Mouse (Mus musculus) T-helper 2 cell (primary cell): ENCODE data around the gene Itln1.

Source experiments
- in situ Hi-C: fragments of 300-600 bp; cut with MboI, MseI; formaldehyde crosslinking; loops from one replicate; pipeline ENCODE4 v1.15.1; 2025; ENCODE audit warnings: high pct_unique_total_duplicates

Gene Itln1

DNA sequence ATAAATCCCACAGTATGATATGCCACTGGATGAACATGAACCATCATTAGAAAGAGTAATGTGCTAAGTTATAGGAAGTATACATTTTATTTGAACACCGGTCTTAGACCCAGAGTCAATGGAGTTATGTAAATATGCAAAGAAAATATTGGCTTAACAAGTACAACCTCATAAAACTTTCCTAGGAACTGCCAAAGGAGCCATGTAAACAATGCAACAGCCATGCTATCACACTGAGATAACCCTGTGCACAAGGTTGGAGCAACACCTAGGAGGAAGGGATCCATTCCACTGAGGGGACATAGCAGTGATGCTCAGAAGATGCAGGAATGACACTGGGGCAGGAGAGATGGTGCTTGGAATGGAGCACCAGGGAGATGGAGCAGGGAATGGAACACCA, 21.3 kb downstream of the Itln1 start:
- in situ Hi-C loops = no loop called here

DNA sequence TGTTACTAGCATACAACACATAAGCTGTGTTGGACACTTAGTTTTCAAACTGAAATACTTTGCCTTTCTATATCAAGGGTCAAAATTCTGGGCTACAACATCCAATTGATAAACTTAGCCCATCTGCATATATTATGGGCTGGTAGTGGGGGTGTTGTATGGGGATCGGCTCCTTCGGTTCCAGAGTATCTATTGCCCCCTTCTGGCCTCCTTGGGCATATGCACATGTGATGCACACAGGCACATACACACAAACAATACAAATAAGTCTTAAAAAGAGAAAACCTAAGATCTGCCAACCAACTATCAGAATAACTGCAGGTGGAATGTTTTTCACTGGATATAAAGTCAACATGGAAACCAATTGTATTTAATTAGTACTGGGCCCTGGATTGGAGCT, 21.9 kb downstream of the Itln1 start:
- in situ Hi-C loops = no loop called here

DNA sequence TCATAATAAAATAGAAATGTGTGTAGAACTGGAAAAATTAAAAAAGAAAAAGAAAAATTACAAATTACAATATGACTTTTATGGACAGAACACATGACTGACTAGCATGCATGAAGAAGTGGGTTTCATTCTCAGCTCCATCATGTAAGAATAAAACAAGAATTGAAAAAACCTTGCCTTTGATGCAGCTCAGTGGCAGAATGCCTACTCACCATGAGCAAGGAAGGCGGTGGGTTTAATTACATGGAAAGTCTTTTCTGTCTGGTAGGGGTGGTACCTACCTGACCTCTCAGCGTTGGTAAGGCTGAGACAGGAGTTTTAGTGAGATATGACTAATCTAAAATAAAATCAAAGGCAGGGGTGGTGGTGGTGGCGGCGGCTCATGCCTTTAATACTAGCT, 30.5 kb downstream of the Itln1 start:
- in situ Hi-C loops = no loop called here

DNA sequence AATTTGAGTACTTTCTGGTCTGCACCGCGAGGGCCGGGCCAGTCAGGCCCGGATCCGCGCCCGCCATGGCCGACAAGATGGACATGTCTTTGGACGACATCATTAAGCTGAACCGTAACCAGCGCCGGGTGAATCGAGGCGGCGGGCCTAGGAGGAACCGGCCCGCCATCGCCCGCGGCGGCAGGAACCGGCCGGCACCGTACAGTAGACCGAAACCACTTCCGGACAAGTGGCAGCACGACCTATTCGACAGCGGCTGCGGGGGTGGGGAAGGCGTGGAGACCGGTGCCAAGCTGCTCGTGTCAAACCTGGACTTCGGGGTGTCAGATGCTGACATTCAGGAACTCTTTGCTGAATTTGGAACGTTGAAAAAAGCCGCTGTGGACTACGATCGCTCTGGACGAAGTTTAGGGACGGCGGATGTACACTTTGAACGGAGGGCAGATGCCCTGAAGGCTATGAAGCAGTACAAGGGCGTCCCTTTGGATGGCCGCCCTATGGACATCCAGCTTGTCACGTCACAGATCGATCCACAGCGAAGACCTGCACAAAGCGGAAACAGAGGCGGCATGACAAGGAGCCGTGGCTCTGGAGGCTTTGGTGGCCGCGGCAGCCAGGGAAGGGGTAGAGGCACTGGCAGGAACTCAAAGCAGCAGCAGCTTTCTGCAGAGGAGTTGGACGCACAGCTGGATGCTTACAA, 31.4 kb downstream of the Itln1 start:
- in situ Hi-C loops = no loop called here

DNA sequence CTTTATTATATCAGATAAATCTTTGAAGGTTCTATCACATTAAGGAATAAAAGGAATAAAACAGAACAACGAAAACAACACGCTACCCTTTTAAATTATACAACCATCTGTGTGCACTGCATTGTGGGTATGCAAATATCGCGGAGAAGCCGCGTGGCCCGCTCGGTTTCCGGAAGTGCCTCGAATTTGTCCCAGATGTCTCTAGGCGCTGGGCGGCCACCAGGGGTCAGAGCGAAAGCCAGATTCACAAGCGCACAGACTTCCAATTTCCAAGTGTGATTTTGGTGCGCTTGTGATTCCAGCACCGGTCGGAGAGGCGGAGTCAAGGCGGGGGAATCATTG, 31.9 kb downstream of the Itln1 start, which contains the start of gene Alyref2:
TSS of gene Alyref2 (plus strand) at position 229 of the 342 bp plus-strand sequence.
- in situ Hi-C loops = no loop called here

DNA sequence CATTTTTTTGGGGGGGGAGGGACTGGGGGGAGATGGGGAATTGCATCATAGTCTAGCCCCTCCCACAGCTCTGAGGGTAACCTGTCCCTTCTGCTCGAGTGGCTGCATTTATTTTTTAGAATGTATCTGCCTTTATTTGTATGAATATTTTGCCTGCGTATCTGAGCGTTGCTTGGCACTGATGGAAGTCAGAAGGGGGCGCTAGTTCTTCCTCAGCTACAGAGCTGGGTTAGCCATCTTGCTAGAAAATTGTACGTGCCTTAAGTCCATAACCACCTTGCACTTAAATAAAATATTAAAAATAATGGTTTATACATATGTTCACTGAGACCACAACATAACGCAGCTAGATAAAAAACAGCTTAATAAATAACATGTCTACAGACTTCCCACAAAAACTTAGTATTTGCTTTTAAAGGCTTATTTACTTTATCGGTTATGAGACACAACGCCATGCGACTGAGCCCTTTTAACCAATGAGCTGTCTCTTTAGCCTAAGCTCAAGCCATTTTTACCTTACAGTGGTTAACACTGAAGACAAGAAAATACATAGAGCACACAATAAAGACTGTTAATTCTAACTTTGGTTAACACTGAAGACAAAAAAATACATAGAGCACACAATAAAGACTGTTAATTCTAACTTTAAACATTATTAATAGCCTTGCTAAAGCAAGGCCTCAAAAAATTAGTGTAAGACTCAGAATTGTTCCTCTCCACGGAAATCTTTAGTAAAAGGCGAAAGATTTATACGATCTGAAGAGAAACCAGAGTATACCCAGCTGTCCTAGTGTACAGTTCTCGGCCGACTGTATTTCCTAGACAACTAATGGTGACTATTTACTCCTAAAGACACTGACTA, 32.5 kb downstream of the Itln1 start:
- in situ Hi-C loops = no loop called here

DNA sequence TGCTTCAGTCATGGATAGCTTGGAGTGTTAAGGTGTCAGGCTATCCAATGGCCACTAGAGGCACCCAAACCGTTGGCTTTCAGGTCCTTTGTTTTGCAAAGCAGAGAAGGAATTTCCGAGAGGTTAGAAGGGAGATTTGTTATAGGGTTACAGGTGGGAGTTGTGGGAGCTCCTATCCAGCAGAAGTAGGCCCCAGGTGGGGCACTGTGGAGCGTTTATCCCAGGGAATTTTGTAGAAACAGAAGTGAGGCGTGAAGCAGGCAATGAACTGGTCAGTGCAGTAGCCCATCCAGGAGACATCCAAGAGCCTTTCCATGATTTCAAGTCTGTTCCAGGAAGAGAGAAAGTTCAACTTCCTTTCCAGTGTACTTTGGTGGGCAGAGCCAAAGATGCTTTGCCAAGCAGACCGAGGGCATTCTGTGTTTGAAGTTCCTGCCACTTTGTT, 33.4 kb downstream of the Itln1 start:
- in situ Hi-C loops = no loop called here

DNA sequence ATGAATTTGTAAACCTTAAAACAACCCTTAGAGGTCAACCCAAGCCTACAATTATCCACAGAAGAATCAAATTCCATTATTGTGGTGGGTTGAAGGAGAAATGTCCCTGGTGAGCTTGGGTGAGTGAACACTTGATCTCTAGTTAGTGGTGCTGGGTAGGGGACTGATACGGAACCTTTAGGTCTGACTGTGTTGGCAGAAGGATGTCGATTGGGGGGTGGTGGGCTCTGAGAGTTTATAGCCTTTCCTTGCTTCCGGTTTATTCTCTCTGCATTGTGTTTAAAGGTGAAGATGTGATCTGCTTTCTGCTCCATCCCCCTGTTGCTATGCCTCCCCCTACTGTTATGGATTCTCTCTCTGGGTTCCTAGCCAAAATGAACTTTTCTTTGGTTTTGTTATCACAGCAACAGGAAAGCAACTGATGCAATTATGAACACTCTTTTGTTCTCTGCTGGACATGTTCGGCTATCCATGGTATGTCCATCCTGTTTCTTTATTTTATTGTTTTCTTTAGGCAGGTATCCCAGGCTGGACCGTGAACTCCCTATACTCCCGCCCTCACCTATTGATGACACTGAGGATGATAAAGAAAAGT, 34.0 kb downstream of the Itln1 start:
- in situ Hi-C loops = no loop called here

DNA sequence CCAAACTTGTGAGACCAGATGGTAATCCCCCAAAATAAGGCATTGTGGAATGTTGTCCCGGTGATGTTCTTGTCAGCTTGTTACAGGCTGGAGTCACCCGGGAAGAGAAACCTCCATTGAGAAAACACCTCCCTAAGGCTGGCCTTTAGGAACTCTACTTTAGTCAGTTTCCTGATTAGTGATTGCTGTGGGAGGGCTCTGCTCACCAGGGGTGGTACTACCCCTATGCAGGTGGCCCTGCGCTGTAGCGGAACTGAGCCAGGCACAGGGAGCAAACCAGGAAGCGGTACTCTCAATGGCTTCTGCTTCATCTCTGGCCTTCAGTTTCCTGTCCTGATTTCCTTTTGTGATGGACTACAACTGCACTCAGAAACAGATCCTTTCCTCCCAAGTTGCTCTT, 35.2 kb downstream of the Itln1 start:
- in situ Hi-C loops = loop anchor here (25.0 kb wide), 1 partner anchor 563 kb away; the partner anchor contains the start of gene Fcrla

DNA sequence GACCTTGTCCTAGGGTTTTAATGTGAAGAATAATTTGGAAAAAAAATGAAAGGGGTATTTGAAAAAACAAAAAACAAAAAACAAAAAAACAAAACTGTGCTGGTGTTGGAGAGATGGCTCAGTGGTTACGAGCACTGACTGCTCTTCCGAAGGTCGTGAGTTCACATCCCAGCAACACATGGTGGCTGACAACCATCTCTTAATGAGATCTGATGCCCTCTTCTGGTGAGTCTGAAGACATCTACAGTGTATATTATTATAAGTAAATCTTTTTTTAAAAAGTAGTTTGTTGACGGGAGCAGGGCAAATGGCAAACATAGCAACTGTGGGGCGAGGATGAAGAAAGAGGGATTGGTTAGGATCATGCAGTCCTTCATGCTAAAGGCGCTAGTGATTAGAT, 39.7 kb downstream of the Itln1 start:
- in situ Hi-C loops = loop anchor here (25.0 kb wide), 1 partner anchor 558 kb away; the partner anchor contains the start of gene Fcrla

DNA sequence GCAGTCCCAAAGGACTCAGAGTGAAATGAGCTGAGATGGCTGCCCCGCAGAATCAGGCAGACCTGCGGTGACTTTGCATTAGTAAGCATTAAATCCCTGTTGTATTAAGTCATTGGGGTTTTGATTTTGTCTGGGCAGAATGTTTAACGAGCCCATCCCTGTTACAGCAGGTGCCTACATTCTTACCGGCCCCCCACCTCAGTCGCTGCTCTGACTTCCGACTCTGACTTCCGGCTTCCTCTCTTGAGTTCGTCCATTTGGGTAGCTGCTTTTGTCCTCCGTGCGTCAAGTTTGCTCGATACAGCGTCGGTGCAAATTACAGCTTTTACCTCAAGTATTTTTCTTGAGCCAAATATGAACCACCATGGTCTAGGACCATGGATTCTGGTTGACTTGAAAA, 40.9 kb downstream of the Itln1 start:
- in situ Hi-C loops = loop anchor here (25.0 kb wide), 1 partner anchor 557 kb away; the partner anchor contains the start of gene Fcrla

DNA sequence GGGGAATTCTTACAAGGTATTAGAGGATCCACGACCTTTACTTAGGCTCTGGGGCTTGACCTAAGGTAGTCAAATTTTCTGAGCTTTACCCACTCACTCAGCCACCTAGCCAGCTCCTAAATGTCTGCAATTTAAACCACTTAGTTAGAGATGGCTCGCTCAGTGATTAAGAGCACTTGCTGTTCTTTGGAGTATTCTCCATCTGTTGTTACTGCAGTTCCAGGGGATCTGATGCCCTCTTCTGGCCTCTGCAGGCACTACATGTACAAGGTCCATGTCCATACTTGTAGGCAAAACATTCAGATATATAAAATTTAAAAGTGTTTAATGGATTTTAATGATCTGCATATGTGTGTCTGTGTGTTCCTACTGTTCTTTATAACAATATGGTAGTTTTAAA, 56.1 kb downstream of the Itln1 start:
- in situ Hi-C loops = loop anchor here (10.0 to 25.0 kb wide), 2 partner anchors 114 to 542 kb away; partner anchors contain the start of genes Fcrla and Klhdc9

DNA sequence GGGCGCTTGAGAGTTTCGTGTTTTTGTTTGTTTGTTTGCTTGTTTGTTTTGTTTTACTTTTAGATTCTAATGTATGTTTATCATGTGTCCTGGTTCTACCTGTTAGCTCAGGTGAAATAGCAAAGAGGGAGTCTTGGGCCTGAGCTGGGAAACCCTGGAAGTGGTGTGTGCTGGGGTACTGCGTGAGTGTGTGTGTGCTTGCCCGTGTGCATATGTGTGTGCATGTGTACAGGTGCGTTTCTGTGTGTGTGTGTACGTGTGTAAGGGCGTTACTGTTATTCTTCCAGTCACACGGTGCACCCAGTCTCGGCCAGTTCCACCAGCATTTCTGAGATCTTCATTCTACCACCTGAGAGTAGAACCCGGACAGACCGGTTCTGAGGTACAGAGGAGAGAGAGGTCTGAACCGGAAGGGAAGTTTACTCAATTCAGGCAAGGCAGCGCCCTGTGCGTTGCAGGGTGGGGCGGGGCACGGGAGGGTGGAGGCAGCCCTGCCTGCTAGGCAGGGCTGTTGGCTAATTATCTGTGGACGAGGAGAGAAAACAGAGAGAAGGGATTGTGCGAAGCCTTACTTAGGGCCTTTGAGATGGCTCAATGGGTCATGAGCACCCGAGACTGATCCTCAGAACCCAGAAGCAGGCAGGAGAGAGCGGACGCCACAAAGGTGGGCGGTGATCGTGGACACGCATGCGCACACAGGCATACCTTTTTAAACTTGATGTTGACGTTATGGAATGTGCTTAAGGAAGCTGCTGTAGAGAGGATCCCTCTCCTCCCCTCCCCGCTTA, 57.1 kb downstream of the Itln1 start:
- in situ Hi-C loops = loop anchor here (10.0 to 25.0 kb wide), 2 partner anchors 113 to 541 kb away; partner anchors contain the start of genes Fcrla and Klhdc9

DNA sequence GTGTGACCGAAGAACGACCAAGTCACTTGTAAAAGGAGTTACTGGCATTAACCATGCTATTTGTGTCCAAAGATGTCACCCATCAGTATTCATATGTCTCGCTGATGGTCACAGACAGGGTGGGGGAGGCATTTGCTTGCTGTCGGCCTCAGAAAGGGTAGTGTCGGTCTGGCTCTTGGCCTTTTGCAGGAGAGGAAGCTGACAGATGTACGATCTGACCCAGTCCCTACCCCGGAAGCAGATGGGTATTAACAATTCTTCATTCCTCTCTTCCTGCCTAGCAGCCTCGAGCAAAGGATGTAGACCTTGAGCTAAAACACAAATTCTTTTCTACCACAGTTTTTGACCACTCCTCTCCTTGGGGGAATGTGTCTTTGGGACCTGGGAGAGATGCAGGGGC, 58.0 kb downstream of the Itln1 start:
- in situ Hi-C loops = loop anchor here (10.0 to 25.0 kb wide), 2 partner anchors 112 to 540 kb away; partner anchors contain the start of genes Fcrla and Klhdc9

DNA sequence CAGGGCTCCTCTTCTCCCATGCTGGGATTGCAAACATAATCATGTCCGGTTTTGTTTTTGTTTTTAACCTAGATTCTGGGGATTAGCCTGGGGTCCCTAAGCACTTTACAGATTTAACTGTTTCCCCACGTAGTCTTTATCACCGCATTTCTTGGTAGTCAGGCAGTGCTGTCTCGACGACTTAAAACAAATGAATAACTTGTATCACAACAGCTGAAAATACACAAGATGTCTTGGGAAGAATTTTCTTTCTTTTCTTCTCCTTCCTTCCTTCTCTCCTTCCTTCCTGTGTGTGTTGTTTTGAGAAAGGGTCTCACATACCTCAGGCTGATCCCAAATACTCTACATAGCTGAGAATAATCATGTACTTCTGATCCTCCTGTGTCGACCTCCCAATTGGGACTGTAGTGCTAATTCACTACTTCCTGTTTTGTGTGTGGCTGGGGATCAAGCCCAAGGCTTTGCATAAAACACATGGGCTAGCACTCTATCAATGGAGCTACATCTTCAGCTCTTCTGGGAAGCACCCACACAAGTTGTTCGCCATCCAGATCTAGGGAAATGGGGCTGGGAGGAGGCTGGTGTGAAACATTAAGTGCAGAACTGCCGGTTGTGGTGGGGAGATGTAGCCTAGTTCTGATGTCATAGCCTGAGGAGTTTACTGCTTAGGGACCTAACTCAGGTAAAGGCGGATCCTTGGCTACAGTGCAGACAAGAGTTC, 61.0 kb downstream of the Itln1 start:
- in situ Hi-C loops = loop anchor here (10.0 kb wide), 1 partner anchor 109 kb away; the partner anchor contains the start of gene Klhdc9

DNA sequence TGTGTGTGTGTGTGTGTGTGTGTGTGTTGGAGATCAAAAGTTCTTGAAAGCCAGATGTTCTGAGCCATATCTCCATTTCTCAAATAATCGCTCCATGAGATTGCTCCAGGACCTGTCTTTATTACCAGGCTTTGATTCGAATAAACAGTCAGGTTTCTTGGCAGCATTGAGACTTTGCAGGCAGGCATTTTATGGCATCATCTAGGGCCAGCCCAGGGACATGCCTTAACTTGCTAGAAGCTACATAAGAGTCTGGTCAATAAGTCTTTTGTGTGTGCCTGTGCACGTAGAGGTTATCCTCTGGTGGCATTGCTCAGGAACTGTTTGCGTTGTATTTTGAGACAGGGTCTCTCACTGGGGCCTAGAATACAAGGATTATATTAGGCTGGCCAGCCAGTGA, 61.6 kb downstream of the Itln1 start:
- in situ Hi-C loops = loop anchor here (10.0 kb wide), 1 partner anchor 109 kb away; the partner anchor contains the start of gene Klhdc9

DNA sequence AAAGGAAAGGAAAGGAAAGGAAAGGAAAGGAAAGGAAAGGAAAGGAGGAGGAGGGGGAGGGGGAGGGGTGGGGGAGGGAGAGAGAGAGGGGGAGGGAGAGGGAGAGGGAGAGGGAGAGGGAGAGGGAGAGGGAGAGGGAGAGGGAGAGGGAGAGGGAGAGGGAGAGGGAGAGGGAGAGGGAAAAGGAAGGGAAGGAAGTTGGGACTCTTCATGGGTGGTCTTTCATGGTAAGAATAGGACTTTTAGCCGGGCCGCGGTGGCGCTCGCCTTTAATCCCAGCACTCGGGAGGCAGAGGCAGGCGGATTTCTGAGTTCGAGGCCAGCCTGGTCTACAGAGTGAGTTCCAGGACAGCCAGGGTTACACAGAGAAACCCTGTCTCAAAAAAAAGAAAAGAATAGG, 63.2 kb downstream of the Itln1 start:
- in situ Hi-C loops = loop anchor here (10.0 kb wide), 1 partner anchor 107 kb away; the partner anchor contains the start of gene Klhdc9

DNA sequence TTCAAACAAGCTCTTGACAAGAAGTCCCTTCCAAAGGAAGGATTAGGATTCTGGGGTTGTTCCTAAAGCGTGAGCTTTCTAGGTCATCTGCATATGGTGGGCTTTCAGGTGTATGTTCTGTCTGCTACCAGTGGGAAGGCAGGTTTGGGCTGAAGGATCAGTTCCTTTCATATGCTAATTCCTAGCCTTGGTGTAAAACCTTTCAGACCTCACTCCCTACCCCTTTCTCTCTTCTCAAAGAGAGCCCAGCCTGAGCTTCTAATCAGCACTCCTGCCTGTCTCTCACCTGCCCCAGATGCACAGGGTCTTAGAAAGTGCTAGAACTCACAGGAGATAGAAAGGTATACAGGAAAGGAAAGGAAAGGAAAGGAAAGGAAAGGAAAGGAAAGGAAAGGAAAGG, 63.6 kb downstream of the Itln1 start:
- in situ Hi-C loops = loop anchor here (10.0 kb wide), 1 partner anchor 107 kb away; the partner anchor contains the start of gene Klhdc9

DNA sequence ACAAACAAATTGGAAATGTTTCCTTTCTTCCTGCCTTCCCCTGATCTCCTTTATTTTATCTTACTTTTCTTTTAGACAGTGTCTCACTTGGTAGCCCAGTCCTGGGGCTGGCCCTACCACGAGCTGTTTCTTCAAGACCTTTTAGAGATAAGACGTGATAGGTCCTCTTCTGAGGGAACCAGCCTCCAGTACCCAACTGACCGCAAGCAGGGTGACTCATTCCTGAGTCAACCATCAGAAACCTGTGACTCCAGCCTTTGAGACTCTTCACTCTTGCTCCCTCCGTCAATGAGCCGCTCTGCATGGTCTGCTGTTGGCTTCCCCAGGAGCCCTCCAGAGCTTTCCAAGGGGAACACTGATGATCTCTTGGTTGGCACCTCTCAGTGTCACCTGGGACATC, 64.2 kb downstream of the Itln1 start:
- in situ Hi-C loops = loop anchor here (10.0 kb wide), 1 partner anchor 106 kb away; the partner anchor contains the start of gene Klhdc9

DNA sequence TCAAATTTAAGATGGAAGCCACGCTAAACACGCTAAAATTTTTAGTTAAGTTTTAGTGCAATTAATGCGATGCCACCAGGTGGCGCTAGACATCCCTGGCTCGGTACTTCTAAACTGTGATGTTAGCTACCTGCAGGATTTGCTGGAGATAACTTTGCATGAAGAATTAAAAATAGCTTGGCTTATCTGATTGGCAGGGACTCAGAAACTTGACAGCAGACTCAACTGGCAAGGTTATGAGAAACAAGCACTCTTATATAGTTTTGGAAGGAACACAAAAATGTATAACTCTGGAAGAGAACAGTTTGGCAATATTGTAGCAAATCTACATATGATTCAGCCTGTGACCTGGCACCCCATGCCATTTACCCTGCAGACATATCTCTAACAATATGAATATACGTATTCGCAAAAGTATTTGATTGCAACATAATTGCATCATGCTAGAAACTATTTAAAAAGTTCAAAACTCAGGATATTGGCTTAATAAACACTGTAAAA, 64.7 kb downstream of the Itln1 start:
- in situ Hi-C loops = loop anchor here (10.0 kb wide), 1 partner anchor 106 kb away; the partner anchor contains the start of gene Klhdc9
